Mouse (Mus musculus) stomach, embryonic 14.5 days (tissue): ENCODE measurements at regions not wholly inside any gene's neighbourhood (a gene's known extent, or its start where the extent isn't known, plus 50 kb on each side); places are given as distances from the start of the nearest gene placed in this dataset.

ENCODE experiments used
- ATAC-seq: fragments of 200-750 bp; cut with Nextera tagmentation; 2 replicates; pipeline ENCODE4 v1.8.0; 2017; ENCODE audit warnings: low read depth, moderate TSS enrichment; ENCODE audit not compliant: insufficient number of reproducible peaks, insufficient read depth, low FRiP score
- H3K27ac ChIP-seq: fragments of 300-500 bp; sonication (generic); 2 replicates; pipeline ENCODE4 v1.5.1; 2014; ENCODE audit warnings: mild to moderate bottlenecking, low read length, moderate library complexity, mixed read lengths
- H3K27me3 ChIP-seq: fragments of 300-500 bp; sonication (generic); 2 replicates; pipeline ENCODE4 v1.6.1; 2014; ENCODE audit warnings: low read length, control low read depth, mixed read lengths; ENCODE audit not compliant: control insufficient read depth, insufficient read depth
- H3K36me3 ChIP-seq: fragments of 300-500 bp; sonication (generic); 2 replicates; pipeline ENCODE4 v1.6.1; 2014; ENCODE audit warnings: mild to moderate bottlenecking, control low read depth, low read length, moderate library complexity, mixed read lengths; ENCODE audit not compliant: control insufficient read depth, insufficient read depth
- H3K4me1 ChIP-seq: fragments of 300-500 bp; sonication (generic); 2 replicates; pipeline ENCODE4 v1.6.1; 2014; ENCODE audit warnings: low read length, control low read depth, mixed read lengths; ENCODE audit not compliant: control insufficient read depth, insufficient read depth
- H3K4me2 ChIP-seq: fragments of 300-500 bp; sonication (generic); replicated peaks from 2 replicates; pipeline ENCODE4 v1.6.1; 2014; ENCODE audit warnings: low read depth, low read length, control low read depth
- H3K4me3 ChIP-seq: fragments of 300-500 bp; sonication (generic); 2 replicates; pipeline ENCODE4 v1.5.1; 2014; ENCODE audit warnings: low read depth, low read length, control low read depth
- H3K9ac ChIP-seq: fragments of 300-500 bp; sonication (generic); replicated peaks from 2 replicates; pipeline ENCODE4 v1.6.1; 2014; ENCODE audit warnings: low read depth, mild to moderate bottlenecking, control low read depth, low read length, moderate library complexity, mixed read lengths
- H3K9me3 ChIP-seq: fragments of 300-500 bp; sonication (generic); 2 replicates; pipeline ENCODE4 v1.6.1; 2016; ENCODE audit warnings: low read depth, low read length, control low read depth; ENCODE audit not compliant: control insufficient read depth
- WGBS: fragments of 180-500 bp; shearing (Covaris S2); extraction: QIAGEN DNeasy Blood & Tissue Kit; methylation state at CpG from one replicate; pipeline ENCODE4 v1.1.7; 2014; 5-methylcytosine and 5-hydroxymethylcytosine counted together

DNA sequence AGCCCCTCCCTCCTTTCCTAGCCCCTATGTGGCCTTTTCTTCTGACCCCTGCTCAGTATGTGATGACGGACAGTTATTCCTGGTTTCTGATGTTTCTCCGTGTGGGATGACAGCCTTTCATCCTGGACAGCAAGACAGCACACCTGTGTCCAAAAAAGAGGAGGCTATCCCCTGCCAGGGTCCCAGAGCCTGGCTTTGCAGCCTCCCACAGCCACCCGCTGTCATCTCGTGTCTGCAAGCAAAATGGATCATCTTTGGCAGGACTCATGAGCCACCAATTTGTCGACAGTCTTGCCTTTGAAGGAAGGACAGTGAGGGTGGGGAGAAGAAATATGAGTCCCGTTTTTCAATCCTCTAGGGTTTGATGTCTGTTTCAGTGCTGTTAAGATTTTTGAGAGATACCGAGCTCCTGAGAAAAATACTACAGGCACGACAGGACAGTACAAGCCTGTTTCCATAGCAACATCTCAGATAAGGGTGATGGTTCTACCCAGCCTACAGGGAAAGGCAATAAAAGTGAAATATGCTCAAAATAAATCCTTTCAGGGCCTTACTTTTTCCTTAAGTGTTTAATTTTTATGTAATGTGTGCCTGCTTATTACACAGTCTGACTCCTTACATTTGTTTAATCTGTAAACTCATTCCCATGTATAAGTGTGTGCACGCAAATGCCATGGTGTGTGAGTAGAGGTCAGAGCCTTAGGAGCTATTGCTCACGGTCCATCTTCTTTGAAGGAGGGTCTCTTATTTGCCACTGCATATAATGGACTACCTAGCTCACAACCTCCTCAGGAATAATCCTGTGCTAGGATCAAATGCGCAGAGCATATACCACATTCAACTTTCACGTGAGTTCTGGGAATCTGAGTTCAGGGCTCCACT lies 125.5 kb upstream of the Nckap5 start:
- Histone ChIP-seq H3K4me1 (no peaks in the 10 kb centered on the region), H3K4me3 (no peak overlapping the region), H3K27ac (no peak overlapping the region), H3K9me3 (no peaks in the 10 kb centered on the region), H3K4me2 (no peak overlapping the region), H3K9ac (no peak overlapping the region), H3K27me3 (no peaks in the 10 kb centered on the region), H3K36me3 (no peaks in the 10 kb centered on the region)
- ATAC-seq: no peak
- WGBS: 61% methylated on average over 12 of the region's 12 CpGs

DNA sequence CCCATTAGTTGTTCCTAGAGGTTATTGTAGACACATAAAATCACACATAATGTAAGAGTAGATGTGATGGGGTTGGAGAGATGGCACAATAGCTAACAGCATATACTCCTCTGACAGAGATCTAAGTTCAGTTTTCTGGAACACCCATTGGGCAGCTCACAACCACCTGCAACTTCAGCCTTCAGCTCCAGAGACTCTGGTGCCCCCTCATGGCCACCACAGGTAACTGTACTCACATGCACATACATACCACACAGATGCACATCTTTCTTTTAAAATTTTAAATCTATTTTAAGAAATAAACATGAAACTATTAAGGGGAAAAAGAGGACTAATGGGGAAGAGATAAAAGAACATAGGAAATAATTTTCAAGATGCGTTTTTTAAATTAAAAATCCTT lies 117.3 kb upstream of the Nckap5 start:
- Histone ChIP-seq H3K4me2 (no peak overlapping the region), H3K4me3 (no peak overlapping the region), H3K36me3 (no peaks in the 10 kb centered on the region), H3K9ac (no peak overlapping the region), H3K27me3 (no peaks in the 10 kb centered on the region), H3K9me3 (no peaks in the 10 kb centered on the region), H3K4me1 (no peaks in the 10 kb centered on the region), H3K27ac (no peak overlapping the region)
- ATAC-seq: no peak
- WGBS: 89% methylated on average over 1 of the region's 1 CpGs

DNA sequence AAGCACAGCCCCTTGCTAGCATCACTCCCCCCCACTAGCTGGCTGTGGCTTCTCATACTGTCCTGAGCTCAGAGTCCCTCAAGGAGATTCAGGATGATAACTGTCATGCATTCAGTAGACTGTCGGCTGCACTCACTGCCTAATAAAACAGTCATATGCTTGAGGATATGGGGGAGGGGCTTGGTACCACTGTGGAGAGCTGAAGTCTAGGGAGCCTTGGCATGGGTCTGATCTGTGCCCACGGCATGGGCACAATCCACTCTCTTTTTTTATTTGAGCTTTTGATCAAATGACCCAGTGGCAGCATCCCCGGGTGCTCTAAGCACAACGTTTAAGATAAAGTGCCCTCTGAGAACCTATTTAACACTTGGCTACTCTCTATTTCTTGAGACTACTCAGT lies 102.1 kb upstream of the Nckap5 start:
- Histone ChIP-seq H3K27ac (no peak overlapping the region), H3K4me1 (no peaks in the 10 kb centered on the region), H3K4me2 (no peak overlapping the region), H3K4me3 (no peak overlapping the region), H3K9me3 (no peaks in the 10 kb centered on the region), H3K27me3 (no peaks in the 10 kb centered on the region), H3K36me3 (no peaks in the 10 kb centered on the region), H3K9ac (no peak overlapping the region)
- ATAC-seq: no peak
- WGBS: 65% methylated on average over 4 of the region's 4 CpGs

DNA sequence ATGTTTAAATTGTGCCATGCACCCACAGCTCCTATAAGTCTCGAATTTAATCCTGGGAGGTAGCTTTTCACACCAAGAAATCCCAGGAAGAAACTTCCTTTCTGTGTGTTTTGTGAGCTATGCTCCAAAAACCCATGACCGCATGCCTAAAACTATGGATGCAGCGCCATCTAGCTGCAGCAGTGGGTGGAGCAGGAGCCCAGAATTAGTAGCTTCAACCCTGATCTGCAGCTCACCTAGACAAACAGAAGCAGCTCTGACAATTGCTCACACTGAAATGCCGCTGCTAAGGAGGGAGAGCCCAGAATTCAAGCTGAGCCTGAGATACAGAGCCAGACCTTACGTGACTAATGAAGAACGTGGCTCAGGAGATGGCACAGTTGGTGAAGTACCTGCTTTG lies 101.2 kb upstream of the Nckap5 start:
- H3K4me2 ChIP-seq: no peak overlapping the region
- no peak for ATAC-seq
- no peaks in the 10 kb centered on the region for H3K27me3 ChIP-seq
- no peaks in the 10 kb centered on the region for H3K9me3 ChIP-seq
- 3% methylated on average over 6 of the region's 6 CpGs for WGBS
- no peaks in the 10 kb centered on the region for H3K4me1 ChIP-seq
- no peaks in the 10 kb centered on the region for H3K36me3 ChIP-seq
- no peak overlapping the region for H3K9ac ChIP-seq
- no peak overlapping the region for H3K4me3 ChIP-seq
- no peak overlapping the region for H3K27ac ChIP-seq

DNA sequence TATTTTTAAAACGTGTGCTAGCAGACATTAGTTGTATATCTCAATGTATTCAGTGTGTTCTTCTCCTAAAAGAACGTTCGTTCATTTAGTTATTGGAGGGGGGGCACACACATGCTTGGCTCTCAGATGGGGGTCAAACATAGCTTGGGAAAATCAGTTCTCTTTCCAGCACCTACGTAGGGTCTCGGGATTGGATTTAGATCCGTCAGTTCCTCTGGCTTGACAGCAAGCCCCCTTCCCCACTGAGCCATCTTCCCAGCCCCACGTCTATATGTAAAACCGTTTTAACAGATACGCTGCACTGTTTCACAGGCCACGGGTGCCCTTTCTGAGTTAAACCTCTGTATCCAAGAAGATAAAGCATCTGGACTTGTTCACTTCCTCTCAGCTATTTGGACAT lies 100.5 kb upstream of the Nckap5 start:
- no peak overlapping the region for H3K27ac ChIP-seq
- no peak for ATAC-seq
- no peaks in the 10 kb centered on the region for H3K9me3 ChIP-seq
- no peaks in the 10 kb centered on the region for H3K4me1 ChIP-seq
- no peaks in the 10 kb centered on the region for H3K36me3 ChIP-seq
- H3K27me3 ChIP-seq: no peaks in the 10 kb centered on the region
- no peak overlapping the region for H3K4me2 ChIP-seq
- no peak overlapping the region for H3K9ac ChIP-seq
- H3K4me3 ChIP-seq: no peak overlapping the region
- 69% methylated on average over 10 of the region's 10 CpGs for WGBS

DNA sequence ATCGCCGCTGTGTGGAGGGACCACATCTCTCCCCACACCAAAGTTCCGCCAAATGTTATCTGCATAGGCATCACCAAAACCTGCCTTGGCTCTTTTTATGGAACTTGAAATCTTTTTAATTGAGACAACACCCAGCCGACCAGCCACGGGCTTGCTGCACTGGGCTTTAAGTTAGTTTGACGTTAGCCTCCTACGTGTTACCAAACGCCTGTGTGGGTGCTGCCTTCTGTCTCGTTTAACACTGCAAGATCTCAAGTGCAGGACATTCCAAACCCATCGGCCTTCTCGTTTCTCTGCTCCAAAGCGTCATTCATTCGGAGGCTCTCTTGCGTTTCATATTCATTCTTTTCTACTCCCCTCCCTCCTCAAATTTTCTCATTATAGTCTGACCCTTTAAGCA lies 100.0 kb upstream of the Nckap5 start:
- no peak overlapping the region for H3K9ac ChIP-seq
- no peaks in the 10 kb centered on the region for H3K36me3 ChIP-seq
- H3K27me3 ChIP-seq: no peaks in the 10 kb centered on the region
- no peak overlapping the region for H3K27ac ChIP-seq
- H3K4me2 ChIP-seq: no peak overlapping the region
- no peak overlapping the region for H3K4me3 ChIP-seq
- no peaks in the 10 kb centered on the region for H3K4me1 ChIP-seq
- H3K9me3 ChIP-seq: no peaks in the 10 kb centered on the region
- ATAC-seq: no peak
- WGBS: 77% methylated on average over 14 of the region's 14 CpGs

DNA sequence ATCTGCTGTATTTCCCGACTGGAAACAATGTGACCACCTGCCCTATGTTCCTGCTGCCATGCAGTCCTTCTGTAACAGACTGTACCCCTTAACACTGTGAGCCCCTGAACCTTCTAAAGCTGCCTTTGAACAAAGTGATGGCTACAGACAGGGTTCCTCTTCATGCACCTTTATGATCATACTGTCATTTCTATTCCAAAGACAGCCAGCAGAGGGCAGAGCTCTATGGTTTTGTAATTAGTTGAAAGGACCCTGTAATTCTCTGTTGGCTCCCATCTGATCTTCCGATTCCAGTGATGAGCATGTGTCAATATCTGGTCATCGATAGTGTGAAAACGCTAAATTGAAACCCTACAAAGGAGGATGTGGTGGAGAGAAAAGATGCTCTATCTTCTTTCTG lies 99.1 kb upstream of the Nckap5 start:
- no peaks in the 10 kb centered on the region for H3K9me3 ChIP-seq
- no peaks in the 10 kb centered on the region for H3K27me3 ChIP-seq
- H3K4me1 ChIP-seq: no peaks in the 10 kb centered on the region
- no peak overlapping the region for H3K4me3 ChIP-seq
- no peak for ATAC-seq
- H3K27ac ChIP-seq: no peak overlapping the region
- H3K36me3 ChIP-seq: no peaks in the 10 kb centered on the region
- no peak overlapping the region for H3K9ac ChIP-seq
- H3K4me2 ChIP-seq: no peak overlapping the region
- WGBS: 73% methylated on average over 4 of the region's 4 CpGs

DNA sequence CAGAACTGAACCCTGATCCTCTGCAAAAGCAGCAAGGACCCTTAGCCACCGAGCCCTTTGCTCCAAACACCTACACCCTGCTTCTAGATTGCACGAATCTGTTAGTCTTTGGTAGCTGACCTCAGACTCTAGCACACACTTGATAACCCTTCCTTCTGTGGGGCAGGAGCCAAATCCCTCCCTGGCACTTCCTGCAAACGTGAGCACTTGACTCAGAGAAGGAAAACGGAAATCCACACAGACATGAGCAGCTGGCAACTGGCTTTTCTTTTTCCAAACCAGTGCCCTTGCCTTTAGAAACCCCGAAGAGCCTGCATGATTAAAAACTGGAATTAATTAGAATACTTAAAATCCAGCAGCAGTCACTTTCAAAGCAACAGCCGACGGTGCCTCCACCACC lies 97.6 kb upstream of the Nckap5 start:
- Histone ChIP-seq H3K9me3 (no peaks in the 10 kb centered on the region), H3K4me1 (no peaks in the 10 kb centered on the region), H3K27me3 (no peaks in the 10 kb centered on the region), H3K36me3 (no peaks in the 10 kb centered on the region), H3K4me2 (no peak overlapping the region), H3K4me3 (no peak overlapping the region), H3K9ac (no peak overlapping the region), H3K27ac (no peak overlapping the region)
- no peak for ATAC-seq
- WGBS: 62% methylated on average over 7 of the region's 7 CpGs
